Mouse (Mus musculus): ENCODE measurements at regions not wholly inside any gene's neighbourhood (a gene's known extent, or its start where the extent isn't known, plus 50 kb on each side); places are given as distances from the start of the nearest gene placed in this dataset.

DNA sequence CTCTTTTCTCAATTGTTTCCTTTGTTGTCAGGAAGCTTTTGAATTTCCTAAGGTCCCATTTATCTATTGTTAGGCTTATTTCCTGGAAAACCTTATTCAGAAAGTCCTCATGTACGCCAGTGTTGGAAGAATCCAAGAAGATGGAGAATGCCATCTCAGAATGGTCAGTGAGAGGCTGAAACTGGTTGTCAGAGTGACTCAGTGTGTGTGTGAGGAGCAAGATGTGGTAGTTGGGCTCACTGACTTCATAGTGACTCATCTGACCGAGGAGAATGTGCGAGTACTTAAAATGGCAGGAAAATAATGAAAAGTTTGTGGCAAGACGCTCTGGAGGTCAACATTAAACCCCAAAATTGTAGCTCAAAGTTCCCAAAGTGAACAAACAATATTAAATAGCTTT lies 59.4 kb upstream of the Pum3 start:
- no peaks in the 10 kb centered on the region for H3K36me3 ChIP-seq
- H3K27ac ChIP-seq (replicated peaks) = no peak overlapping the region
- H3K27me3 ChIP-seq (ENCODE audit: low read depth, poor library complexity, severe bottlenecking) = no peaks in the 10 kb centered on the region
- no peaks in the 10 kb centered on the region for H3K4me1 ChIP-seq
- 0 out of 2 replicates have a peak, but pooled peaks cover 4% of the 10 kb centered on the region for H3K9me3 ChIP-seq (replicated peaks)
- WGBS = 86% methylated on average over 4 of the region's 4 CpGs
- DNase-seq (ENCODE audit: low spot score) = no peak
- no peak overlapping the region for H3K4me3 ChIP-seq
